Mouse (Mus musculus): Measurements from ENCODE around the gene Fars2.

Gene Fars2

DNA sequence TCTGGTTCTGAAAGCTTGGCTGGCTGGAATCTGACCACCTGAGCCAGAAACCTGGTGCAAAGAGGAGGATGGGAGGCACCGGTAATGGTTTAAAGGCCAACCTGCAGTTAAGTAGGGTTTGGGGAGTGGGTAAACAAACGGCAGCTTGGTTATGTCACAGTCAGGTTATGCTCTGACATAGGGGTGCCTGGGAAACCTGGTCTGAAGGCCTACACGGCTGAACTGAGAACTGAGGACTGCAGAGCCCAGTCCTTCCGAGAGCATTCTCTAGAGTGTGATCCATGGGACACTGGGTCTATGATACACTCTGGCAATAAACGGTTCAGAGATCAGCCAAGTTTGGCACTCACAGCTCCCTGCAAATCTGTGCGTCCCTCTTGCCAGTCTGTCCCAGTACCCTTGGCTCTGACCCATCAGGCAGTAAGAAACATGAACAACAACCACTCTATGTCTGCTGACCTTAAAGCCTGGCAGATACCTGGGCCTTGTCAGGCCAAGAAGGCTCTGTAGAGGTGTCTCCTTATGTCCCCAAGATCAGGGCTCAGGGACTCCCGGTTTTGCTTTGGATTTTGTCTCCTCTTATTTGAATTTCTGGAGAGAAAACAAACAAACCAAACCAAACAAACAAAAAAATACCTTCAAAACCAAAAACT, 460.8 kb downstream of the Fars2 start:
- no peak for DNase-seq (ENCODE audit: low spot score)

DNA sequence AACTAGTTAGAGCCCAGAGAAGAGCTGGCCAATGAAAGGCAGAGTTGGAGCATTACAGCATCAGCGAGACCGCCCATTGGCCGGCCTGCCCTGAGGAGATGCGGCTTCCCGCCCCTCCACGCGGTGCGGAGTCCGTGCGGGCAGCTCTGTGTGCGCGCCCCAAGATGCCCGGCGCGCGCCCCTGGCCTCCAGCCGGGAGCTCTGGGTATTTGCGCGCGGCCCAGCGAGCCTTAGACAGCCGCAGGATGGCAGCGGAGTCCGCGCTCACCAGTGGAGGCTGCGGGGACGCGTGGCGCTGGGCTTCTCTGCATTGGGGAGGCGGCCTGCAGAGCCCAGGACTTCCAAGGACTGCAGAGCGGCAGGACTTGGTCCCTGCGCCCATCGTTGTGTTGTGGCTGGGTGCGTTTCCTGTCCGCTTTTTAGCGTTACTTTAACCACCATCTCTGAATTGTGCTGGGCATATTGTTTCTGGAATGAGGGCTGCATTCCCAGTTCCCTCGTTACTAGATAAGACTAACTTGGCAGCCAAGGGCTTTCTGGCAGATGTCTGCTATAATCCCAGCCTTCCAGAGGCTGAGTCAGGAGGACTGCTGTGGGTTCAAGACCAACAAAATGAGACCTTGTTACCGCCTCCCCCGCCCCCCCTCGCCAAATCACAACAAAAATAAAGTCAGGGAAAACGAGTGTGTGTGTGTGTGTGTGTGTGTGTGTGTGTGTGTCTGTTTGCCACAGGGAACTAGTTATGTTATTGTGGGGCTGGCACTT, 461.5 kb downstream of the Fars2 start:
- no peak for DNase-seq (ENCODE audit: low spot score)

DNA sequence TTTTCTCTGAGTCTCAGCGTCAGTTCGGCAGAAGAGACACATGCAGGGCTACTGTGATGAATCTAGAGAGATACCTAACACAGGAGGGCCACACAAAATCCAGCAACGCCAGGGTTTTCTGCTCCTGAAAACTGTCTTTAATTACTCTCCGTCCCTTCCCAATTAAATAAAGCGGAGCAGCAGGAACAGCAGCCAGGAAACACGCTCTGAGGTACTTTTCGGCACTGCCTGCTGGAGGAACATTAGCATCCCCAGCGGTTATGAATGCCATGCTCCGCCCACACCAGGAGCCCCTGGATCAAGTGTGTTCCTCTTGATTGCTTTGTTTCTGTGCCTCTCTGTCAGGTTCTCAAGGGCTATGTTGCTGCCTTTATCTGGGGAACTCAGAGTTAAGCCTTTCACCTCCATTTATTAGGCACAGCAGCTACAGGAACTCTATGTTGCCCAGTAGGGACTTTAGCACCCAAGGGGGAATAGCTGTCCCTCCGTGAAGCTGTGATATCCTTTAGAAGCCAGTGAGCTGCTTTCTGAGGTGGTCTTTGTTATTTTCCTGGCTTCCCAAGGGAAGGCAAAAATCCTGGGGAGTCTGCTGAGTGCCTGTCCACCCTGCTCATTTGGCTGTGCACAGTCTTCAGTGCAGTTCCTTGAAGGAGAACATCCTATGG, 465.3 kb downstream of the Fars2 start:
- no peak for DNase-seq (ENCODE audit: low spot score)

DNA sequence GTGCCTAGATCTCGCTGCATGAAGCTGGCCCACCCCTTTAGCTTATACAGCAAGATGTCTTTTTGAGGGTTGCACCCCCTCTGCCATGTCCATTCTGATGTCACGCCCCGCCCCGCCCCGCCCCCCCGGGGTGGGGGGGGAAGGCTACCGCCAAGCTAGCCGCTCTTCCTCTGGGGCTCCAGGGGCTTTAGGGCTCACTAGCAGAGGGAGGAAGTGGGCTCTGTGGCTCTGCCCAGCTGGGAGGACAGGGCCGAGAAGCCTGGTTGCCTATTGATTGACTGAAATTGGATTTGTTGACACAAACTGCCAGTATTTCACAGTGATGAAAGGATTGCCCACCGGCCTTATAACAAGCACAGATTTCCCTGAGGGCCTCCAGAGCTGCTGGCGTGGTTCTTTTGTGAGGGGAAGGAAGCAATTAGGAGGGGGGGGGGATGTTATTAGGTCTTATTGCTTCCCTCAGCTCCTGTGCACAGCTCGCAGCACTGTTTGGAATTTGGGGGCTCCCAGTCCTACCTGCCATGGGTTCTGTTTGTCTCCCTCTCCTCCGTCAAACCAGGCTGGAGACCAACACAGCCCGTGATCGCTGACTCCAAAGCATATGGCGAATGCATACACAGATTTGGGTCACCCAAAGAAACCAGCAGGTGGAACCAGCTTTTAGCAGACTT, 466.4 kb downstream of the Fars2 start:
- DNase-seq (ENCODE audit: low spot score), result no peak

DNA sequence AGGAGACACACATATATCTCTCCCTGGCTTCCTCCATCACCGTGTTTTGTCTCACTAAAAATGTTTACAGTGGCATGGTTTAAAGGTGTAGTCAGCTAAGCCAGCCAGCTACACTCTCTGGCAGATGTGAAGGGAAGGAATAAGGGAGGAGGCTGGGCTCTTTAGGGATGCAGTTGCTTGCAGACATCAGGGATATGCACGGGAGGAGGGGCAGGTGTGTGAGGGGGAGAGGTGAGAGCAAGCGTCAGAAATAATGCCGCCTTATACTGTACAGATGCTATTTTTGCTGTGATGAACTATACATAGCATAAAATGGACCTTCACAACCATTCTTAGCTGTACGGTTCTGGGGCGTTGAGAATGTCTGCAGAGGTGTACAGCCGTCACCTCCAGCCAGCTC, 467.0 kb downstream of the Fars2 start:
- DNase-seq (ENCODE audit: low spot score), result no peak

DNA sequence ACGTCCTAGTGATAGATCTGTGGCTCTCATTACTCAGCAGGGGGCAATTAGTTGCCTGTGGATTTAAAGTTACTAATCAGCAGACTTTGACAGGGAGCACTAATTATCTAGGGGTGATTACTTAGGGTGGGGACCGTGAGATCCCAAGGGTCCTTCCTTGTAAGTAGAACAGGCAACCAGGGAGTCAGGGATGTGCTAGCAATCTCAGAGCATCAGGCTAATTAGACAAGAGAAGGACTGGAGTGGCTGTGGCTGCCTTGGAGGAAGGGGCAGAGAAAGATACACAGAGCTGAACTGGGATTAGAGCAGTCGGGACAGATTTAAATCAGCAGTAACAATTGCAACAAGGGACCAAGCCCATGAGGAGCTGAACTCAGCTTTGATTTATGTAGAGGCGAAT, 471.9 kb downstream of the Fars2 start:
- no peak for DNase-seq (ENCODE audit: low spot score)

DNA sequence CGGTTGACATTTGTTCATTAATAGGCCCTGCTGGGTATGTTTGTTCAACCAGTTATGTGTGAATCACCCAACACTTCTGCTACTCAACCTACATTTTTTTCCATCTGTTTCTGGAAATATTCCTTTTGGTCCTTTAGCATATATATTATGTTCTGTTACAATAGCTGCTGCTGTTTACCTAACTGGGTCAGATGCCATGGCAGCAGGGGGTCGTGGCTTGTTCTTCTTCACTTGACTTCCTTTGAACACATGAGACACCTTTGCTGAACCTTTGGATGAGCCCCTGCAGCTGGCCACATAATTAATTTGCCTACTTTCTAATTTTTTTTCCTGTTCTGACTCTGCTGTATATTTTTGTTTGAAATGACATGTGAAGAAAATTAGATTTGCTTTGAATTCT, 475.1 kb downstream of the Fars2 start:
- no peak for DNase-seq (ENCODE audit: low spot score)

DNA sequence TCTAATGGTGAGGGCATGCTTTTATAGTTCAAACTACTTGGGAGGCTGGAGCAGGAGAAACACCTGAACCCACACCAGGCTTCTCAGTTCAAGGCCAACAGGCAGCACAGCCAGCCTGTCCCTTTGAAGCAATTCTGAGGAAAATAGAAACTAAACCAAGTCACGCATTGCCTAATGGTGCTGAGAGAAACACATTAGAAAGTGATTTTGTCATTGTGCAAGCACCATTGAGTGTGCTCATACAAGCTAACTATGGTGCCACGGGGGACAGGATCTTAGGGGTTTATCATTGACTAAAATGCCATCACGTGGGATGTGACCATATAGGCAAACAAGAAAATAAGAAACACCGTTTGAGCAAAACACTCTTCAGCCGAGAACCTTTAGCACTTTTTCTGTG, 489.5 kb downstream of the Fars2 start:
- DNase-seq (ENCODE audit: low spot score), result no peak

DNA sequence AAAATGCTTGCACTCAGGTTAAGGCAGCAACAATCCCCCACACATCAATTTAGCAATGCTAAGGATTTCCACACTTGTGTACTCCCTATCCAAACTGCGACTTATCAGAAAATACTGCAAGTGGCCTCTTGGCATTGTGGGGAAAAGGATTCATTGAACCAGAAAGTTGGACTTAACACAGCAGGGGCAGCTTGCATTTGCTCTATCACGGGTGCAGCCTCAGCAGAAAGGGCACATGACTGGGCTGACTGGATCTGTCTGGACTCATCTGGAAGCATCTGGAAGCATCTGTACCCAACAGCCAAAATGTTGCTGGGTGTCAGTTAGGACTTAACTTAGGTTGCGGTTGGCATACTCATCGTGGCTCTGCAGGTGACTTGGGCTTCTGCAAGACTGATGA, 490.7 kb downstream of the Fars2 start:
- no peak for DNase-seq (ENCODE audit: low spot score)

DNA sequence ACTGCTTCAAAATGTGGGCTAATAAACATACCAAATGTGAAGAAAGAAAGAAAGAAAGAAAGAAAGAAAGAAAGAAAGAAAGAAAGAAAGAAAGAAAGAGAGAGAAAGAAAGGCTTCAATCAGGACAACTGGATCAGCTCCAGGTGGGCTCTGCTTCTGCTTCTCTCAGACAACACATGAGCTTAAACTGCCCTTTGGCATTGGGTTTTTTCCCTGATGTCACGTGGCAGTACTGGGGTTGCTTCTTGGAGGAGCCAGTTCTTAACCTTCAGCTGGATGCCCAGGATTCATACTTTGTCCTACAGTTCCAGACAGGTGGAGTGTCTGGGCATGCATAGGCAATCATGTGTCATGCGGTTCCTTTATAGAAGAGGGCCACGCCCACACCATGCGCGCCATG, 493.2 kb downstream of the Fars2 start:
- DNase-seq (ENCODE audit: low spot score), result no peak

DNA sequence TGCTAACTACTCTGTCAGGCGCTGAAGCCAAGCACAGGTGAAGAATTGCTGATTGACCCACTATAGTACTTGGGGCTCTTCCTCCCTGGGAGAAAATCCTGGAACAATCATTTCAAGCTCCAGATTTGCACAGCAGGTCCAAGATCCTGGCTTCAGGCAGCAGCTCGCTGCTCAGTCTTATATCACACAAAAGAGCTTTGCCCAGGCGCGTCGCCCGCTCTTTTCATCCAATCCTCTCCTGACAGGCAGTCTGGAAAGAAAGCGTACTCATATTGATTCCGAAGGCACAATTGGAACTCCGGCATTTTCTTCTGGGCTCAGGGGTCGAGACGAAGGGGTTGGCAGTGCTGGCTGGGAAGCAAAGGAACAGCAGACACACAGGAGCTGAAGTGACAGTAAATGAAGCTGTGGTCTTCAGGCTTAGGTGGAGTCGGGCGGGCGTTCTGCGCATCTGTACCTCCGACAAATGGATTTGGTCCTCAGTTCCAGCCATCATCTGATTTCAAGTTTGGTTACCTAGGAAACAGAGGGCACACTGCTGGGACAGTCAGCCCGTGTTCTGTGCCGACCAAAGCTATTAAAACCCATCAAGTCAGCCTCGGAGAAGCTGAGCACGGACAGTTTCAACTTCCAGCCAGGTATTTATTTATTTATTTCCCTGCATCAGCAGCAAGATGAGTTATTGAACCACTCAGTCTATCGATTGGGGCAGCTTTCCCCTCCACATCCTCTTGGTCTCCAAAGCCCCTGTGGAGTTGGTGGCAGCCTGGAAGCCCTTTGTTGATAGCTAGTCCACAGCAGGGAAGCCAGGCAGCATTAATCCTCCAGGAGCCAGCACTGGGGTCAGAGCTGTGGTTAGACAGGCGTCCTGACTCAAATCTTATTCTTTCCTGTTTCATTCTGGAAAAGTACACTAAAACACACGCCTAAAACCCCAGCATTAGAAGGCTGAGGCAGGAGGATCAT, 495.9 kb downstream of the Fars2 start:
- no peak for DNase-seq (ENCODE audit: low spot score)

DNA sequence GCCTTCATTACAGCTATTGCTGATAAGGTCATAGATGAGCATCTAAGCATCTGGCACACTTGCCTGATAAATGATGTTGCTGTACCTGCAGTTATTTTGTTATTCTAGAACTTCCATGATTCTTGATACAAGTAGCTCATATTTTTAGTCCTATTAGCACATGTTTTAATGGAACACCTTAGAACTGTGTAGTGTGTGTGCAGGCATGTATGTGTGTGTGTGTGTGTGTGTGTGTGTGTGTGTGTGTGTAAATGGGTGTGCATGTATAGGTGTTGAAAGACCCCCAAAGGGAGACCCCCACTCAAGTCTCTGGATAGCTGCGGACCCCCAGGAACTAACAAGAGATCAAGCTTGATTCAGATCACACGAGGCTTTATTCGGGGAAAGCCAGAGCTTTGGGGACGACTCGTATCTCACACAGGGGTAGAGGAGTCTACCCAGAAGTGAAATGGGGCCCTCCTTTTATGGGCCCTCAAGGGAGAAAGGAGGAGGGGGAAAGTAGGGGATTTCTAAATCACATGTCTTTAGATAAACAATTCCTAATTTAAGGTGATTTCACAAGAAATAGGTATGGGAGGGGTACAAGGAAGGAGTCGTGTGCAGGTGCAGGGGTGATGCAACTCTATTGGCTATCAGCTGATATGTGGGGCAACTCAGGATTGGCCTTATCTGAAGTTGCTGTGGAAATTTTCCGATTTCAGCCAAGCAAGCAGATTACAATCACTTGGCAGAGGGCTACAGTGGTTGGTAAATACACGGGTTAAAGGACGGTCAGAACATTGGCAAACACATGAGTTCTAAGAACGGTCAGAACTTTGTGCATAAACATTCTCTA, 503.5 kb downstream of the Fars2 start:
- no peak for DNase-seq (ENCODE audit: low spot score)

DNA sequence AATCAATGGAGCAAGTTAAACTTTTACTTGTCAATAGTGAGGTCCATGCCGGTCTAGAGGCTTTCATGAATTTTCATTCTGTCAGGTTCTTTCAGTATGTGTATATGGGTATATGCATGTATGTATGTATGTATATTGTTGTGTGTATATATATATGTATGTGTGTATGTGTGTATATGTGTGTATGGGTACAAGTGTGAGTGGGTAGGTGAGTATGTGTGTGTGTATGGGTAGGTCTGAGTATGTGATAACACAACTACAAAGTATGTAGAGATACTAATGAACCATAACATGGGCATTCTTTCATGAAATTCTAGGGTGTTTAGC, 504.1 kb downstream of the Fars2 start:
- no peak for DNase-seq (ENCODE audit: low spot score)

DNA sequence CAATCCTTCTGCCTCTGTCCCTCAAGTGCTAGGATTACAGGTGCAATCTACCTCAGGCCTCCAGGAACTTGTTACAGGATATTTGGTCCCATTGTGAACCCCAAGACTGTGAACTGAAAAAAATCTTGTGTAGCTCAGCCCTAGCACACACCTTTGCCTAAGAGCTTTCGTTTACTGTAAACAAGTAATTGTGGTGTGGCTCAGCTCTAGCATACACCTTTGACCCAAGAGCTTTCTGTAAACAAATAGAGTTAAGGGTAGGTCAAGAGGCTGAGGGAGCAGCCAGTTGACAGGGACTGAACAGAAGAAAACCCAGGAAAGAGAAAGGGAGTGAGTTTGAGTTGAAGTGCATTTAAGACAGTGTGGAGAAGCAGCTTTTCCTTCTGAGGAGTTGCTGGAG, 506.3 kb downstream of the Fars2 start:
- DNase-seq (ENCODE audit: low spot score), result no peak

DNA sequence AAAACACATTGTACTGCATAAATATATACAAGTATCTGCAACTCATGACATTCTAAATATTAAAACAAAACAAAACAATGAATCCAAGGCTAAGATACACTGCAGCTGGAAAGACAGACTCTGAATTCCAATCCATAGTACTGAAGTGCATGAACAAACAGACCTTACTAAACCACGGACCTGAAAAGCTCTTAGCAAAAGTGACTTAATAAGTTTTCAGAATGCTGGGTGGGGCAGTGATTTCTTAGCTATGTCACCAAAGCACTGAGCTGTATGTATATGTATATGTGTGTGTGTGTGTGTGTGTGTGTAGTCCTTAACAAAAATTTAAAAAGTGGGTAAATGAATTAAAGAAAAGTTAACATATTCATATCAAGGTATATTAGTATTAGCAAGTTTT, 511.9 kb downstream of the Fars2 start:
- DNase-seq (ENCODE audit: low spot score), result no peak

DNA sequence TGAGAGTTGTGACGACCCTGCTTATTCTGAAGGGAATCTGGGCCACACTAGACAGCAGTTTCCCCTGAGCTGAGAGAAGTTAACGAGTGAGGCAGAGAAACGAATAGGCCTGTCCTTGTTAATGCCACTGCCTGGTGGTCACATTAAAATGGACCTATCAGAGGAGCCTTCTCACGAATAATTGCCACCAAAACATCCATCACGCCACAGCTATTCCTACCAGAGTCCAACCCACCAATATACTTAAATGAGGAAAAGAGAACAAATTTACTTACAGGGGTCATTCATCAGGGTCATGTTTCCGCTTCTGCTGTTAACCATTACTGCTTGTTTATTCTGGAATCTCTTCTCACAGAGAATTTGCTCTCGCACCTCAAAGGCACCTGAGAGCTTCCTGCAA, 531.0 kb downstream of the Fars2 start:
- no peak for DNase-seq (ENCODE audit: low spot score)

DNA sequence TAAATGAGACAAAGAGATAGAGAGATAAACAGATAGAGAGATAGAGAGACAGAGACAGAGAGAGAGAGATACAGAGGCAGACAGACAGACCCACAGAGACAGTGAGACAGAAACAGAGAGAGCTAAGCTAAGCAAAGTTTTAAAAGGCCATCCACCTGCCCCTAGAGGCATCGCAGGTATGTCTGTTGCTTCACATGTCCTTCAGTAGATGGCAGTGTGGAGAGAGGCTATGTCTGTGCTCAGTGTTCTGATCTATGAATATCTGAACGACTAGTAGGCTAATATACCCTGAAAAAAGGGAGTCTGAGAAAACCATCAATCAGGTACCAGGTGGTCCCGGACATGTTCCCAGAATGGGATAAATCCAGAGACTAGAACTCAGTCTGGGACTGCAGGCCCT, 537.0 kb downstream of the Fars2 start:
- no peak for DNase-seq (ENCODE audit: low spot score)

DNA sequence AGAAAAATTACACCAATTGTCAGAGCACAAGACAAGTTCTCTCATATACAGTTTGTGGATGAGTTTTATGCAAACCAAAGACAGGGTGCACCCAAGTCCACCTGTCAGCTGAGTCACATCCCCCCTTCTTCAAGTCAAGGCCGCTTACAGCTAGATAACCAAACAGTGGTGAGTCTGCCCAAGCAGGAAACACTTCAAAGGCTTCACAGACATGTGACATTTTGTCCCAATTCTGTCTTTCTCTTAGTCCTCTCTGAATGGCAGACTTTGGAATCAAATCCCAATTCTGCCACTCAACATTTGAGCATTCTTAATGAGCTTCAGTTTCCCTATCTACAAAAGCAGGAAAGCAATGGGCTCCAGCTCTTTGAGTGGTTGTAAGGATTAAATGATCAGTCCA, 562.1 kb downstream of the Fars2 start:
- DNase-seq (ENCODE audit: low spot score), result no peak

DNA sequence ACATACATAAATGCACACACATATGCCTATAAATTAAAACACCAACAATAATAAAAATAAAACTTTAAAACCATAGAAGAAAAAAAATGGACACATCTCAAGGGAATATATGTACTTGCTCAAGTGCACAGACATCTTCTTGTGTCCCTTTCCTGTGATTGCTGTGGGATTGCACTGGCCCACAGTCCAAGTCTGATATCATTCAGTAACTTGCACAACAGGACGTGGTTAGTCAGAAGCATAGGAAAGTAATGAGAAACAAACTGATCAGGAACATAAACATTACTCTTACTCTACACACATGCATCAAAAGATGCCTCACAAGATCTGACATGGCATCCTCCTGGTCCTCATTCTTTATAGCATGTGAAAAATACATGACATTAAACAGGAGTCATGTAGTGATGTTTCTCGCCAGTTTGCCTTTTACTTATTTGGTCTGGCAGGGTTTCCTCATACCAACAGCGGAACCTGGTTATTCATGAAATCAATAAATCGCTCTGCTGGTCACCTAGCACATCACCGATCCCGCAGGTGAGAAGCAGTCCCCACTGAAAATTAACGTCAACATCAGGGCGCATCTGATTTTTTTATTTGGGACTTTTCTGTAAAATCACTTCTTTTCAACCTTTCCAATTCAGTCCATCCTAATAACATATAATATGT, 563.6 kb downstream of the Fars2 start:
- DNase-seq (ENCODE audit: low spot score), result no peak

DNA sequence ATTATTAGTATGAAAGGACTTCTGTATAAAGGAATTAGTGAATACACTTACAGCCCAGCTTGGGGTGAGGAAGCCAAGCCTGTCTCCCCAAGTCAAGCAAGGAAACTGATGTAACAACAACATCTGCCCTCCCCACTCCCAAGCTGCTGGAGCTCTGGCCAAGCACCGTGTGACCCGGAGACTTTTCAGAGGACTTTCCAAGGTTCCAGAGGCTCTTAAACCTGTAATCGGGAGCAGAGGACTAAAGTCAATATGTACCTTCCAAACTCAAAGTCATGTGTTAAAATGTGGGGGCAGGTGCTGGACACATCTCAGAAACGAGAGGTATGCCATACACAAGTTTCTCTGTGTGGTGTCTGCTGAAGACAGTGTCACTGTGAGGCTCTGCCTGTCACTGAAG, 566.4 kb downstream of the Fars2 start:
- DNase-seq (ENCODE audit: low spot score), result no peak

Measured in spleen, adult 12 weeks (tissue).